Mouse (Mus musculus): Measurements from ENCODE around the gene Meis1.

GRCm38 (mm10) chr11:18934921-18935320 is 83.9 kb downstream of the Meis1 start:
- TF ChIP-seq GATA1 (IDR thresholded peaks at IDR 0.05; ENCODE audit: borderline replicate concordance, low read length) (no peak), CTCF (IDR thresholded peaks at IDR 0.05; ENCODE audit: low read depth, low read length) (no peak), GATA2 (IDR thresholded peaks at IDR 0.05; ENCODE audit: borderline replicate concordance, low read depth, low read length) (no peak), TAL1 (conservative IDR thresholded peaks at IDR 0.05; ENCODE audit: low read depth, low read length) (no peak)
